Mouse (Mus musculus) thymus, postnatal 14 days (tissue): ENCODE measurements around the gene Btg2.

ENCODE experiments used
- DNase-seq: peaks from one replicate; pipeline ENCODE4 v3.0.0; 2021

Btg2 gene

DNA sequence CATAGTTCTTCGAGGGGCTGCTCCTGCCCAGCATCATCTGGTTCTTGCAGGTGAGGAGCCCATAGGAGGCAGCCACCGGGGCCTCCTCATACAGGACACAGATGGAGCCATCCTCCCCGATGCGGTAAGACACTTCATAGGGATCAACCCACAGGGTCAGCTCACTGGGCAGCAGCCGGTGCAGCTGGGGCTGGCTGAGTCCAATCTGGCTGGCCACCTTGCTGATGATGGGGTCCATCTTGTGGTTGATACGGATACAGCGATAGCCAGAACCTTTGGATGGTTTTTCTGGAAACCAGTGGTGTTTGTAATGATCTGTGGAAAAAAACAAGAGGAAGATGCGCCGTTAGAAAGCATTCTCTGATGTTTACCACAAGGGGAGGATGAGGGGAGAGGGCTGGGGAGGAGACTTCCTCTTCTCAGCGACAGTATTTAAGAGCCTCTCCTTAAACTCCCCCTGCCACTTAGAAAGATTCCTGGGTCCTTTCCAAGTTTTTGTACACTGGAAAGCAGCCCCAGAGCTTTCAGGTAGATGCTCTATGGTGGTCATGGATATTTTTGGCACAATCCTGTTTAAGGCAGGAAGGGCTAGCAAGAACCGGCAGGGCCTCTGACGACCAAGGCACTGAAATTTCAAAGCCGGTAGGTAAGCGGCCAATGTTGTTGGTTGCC, 1.4 kb downstream of the Btg2 start:
- peak; percentile 71 for DNase-seq

DNA sequence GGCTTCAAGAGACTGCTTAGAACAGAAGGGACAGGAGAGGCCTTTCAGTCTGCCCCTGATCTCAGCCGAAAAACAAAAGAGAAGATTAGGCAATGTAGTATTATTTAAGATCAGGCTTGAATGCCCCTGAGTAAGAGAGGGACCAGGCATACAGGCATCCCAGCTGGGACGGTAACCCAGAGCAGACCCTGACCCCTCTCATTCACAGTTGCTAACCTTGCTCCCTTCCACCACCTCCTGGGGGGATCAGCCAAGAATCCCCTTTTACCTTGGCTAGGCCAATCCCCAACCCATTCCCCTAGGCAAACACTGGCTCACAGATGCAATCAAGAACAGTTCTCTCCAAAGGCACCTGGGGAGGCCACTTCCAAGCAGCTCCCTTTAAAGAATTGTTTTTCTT, 2.1 kb downstream of the Btg2 start:
- peak; percentile 45 for DNase-seq

DNA sequence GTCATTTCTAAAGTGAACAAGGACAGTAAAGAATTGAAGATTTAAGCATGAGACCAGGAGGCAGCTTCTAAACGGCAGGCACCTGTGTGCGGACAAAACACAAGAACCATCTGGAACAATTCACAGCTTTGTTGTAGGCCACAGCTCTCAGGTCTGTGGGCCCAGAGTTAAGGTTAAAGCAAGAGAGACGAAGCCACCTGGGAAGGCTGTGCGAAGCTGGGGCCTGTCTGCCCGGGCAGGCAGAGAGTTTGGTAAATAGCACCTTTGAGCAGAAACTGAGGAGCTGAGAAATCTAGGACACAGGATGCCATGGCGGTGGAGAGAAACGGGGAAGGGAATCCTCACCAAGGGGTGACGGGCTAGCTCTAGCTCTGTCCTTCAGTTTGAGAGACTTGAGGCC, 3.4 kb downstream of the Btg2 start:
- peak; percentile 66 for DNase-seq

DNA sequence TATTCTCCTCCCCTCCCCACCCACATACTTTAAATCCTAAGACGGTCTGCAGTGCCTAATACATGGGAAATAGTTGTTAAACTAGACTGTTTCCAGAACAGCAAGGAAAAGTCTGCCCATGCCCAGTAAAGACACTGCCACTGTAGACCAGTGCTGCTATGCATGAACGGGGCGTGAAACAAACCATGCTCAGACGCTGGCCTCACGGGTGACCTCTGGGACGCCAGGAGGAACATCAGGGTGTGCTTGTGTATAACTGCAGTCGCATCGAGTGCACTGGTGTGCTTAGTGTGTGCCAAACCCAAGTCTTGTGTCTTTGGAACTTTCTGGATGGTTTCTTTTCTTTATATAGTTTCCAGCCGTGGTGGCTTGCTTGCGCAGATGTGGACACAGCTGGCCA, 4.3 kb downstream of the Btg2 start:
- DNase-seq, result peak; percentile 45

DNA sequence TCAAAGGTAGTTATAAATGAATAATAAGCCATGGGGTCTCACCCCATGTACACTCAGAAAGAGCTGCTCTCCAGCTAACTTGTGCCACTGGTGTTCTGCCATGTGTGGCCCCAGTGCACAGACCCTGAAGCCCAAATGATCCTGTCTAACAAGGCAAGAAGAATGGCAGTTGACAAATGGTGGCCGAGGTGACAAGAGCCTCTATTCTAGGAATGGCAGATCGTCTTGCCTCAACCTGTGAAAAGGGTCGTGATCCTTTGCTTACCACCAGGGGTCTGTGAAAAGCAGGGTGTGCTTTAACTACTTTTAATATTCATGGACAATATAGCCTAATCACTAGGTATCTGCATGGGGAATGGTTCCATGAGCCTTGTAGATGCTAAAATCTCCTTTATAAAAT, 4.7 kb downstream of the Btg2 start:
- no peak for DNase-seq

DNA sequence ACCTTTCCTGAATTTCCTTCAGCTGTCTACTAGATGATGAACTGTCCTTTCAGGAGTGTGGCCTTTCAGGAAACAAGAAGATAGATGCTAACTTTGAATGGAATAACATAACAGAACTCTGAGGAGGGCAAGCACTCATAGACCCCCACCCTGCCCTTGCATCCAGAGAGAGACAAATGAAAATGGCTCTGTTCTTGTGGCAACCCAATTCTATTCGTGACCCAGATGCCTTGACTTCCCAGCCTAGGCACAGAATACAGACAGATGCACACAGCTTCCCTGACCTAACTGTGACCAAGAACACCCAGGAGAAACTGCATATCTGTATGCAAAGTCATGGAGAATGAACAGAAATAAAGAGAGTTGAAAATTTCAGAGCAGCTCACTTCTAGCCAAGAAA, 5.3 kb downstream of the Btg2 start:
- DNase-seq, result no peak

DNA sequence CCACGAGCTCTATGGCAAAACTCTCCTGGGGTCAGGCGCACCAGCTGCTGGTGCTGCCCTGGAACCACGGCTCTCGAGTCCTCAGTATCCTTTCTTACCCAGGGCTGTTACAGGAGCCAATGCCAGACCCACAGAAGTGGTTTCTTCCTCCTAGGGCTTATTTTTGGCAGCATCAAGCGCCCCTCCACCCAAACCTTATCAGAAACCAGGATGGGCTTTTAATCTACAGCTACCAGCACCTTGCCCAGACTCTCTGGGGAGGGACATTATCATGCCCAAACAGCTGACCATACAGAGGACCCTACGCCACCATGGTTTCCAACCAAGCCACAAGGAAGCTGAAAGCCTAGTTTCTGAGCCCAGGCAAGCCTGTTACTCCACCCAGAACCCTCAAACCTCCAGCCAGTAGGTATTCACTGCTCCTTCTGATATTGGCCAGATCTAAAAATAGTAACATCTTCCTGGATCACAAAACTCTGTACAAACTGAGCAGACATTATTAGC, 5.8 kb downstream of the Btg2 start:
- no peak for DNase-seq

DNA sequence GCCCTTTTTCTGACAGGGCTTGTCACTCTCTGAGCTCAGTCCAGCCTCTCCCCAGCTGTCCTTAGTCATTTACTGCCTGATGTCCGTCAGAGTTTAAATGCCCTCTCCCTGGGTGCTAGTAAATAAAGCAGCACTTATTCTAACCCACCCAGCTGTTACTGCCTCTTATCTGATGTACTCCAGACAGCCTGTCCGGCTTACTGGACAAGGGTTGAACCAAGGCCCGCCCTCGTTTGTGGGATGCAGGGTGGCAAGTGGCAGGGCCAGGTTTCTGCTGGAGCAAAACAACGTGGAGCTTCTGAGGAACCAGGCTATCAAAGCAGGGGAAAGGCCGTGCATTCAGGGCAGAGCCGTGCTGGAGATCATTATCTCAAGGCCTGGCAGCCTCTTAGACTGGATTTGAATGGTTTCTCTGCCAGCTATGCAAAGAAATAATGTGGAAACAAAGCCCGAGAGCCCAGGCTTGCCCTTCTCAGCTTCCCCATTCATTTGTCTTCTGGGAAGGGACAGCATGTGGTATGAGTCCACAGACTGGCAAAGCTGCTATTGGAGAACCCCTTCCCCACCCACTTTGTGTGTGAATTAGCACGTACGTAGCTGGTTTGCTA, 7.4 kb downstream of the Btg2 start:
- no peak for DNase-seq

DNA sequence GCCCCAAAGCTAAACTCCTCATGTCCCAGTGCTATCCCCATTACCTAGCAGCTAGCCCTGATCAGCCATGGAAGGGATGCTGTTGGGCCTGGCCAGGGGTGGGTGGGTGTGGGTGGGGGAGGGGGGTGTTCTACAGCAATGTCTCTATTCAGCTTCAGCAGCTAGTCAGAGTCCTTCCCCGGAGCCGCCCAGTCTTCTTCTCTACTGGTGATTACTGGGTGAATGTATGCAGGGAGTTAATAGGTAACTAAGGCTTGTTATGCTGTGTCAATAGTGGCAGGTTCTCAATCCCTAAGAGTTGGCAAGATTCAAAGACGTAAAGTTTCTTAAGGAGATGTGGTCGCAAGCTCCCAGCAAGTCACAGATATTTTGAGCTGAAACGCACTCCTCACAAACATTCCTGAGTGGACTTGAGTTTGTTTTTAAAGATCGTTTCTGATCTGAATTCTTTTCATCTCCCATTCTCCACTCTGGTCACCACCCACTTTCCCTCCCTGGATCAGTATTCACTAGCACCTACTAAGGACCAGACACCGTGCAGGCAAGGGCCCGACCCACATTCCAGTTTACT, 8.7 kb downstream of the Btg2 start:
- no peak for DNase-seq

DNA sequence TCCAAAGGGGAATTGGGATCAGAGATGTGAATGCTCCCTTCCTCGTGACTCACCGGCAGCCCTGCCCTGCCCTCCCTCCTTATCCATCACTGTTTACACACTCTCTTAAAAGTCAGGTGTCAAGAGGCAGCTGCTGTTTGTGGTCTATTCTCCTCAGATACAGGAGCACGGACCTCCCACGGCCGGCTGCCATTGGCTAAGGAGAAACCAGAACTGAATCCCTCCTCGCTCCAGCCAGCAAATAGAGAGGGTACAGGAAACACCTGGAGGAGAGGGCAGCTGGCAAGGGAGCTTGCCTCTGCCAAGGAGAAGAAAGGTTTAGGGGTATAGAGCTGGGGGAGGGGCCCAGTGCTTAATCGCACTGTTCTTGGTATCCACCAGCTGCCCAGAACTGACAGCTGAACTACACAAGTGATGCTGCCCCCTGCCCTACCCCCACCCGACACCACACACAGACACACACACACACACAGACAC, 11.7 kb downstream of the Btg2 start:
- DNase-seq, result peak; percentile 91

DNA sequence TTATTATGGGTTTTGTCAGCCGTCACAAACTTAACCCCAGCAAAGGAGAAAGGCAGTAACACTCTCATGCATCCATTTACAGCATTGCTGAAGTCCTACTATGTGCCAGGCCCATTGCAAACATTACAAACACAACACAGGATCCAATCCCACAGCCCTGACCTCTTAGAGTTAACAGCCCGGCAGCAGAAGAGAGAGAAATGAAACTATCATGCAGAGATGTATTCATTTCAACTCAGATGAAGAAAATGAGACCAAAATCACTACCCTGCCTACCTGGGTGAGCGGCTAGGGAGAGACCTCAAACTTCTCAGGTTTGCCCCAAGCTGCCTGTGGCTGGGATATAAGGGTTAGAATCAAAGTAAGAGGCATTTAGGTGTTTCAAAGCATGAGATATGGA, 12.4 kb downstream of the Btg2 start:
- peak; percentile 38 for DNase-seq

DNA sequence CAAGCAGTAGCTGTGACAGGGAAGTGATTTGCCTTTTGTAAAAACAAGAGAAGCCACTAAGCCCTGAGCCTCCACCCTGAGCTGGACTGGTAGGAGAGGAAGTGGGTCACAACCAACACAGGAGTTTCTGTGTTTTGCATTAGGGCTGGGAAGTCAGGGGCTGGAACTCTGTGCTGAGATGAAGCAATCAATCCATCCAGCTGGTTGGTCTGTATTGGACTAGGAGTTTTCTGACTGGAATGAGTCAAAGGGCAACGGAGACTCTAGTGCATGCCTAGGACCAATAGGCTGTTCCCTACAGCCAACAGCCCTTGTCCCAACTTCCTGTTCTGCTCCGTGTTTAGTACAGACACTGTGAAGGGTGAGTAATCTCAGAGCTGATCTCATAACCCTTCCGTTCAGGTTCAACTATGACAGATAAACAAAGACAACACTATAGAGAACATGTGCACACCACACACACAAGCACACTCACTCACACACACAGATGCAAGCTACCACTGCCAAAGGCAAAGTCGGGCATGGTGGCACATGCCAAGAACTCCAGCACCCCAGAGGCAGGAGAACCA, 13.6 kb downstream of the Btg2 start:
- DNase-seq, result peak; percentile 57

DNA sequence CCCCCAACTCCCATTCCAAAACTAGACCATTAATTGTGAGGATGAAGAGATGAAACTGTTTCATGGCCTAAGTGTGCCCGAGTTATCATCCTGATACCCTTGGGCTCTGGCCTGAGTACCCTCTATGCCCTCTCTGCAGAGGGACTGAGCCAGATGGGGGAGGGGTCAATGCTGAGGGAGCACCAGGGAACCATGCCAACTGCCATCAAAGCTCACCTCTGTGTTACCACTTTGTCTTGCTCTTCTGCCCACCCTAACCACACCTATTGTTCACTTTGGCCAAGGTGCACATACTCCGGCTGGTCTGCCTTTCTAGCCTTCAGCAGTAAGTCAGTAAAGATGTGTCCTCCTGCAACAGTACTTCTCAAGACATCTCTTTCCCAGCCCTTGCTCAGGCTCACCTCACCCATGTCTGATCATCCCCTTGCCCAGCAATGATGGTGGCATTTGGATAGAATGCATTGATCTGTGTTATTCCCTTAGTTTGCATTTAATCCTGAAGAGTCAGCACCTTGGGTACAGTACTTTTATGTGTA, 14.6 kb downstream of the Btg2 start:
- peak; percentile 57 for DNase-seq

DNA sequence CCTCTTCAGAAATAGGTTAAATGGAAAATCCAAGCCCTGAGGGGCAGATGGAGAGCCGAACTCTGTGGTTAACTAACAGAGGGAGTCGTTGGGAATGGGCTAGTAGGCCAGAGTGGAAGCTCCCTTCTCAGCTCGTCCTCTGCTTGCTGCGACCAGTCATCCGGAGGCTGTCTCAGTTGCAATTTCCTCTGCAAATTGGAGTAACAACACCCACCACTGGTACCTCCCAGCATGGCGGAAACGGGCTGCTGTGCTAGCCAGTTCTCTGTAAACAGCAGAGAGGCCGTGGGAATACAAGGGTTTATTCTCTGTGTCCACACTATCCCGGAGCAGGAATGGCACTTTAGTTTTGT, 15.2 kb downstream of the Btg2 start:
- peak; percentile 85 for DNase-seq

DNA sequence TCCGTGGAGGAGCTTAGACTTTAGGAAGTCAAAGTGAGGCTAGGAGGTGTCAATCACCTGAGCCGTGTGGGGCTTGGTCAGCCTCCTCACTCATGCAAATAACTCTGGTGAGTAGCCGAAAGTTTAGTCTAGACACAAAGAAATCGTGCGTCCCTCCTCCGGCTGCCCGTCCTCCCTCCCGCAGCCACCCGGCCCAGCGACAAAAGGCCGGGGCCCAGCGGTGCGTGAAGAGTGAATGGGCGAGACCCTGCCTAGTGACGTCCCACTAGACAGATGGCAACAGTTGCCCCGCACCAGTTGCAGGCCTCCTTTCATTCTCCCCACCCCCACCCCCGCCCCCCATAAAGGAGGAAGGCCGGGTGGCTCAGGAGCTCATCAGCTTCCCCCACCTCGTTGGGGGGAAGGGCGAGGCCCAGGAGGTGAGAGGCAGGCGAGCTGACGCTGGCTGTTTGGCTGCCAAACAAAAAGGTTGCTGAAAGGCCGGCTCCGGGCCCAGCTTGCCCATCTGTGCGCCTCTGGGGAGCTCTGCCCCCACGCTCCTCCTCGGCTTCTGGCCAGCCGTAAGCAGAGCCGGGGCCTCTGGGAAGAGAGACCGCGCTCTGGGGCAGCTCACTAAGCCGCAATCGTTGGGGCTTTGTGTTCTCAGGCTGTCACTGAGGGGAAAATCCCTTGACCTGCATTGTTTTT, 15.7 kb downstream of the Btg2 start:
- DNase-seq, result peak; percentile 88

DNA sequence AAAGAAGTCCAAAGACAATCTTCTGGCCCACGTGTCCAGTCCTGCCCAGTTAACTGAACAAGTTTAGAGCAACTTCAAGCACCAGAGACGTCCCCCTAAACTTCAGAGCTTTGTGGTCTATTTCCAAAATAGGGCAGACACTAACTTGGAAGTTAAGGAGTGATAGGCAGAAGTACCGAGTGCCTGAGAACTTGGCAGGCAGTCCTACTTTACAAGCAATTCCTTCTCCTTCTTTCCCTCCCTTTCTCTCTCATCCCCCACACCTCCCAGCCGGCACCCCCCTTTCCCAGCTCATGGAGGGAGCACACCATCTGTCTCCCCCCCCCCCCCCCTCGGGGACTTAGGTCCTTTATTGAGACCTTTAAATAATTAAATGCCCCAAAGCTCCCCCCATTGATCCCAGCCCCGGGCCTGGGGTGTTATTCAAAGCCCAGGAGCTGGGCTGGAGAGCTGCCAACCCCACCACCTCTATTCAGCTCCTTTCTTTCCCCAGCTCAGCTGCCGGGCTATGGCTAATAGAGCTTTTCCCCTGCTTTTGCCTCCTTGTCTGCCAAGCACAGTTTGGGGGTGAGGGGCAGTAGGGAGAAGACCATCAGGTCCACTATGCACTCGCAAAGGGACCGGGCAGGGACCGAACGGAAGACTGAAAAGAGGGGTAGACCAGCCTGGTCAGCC, 16.4 kb downstream of the Btg2 start:
- no peak for DNase-seq

DNA sequence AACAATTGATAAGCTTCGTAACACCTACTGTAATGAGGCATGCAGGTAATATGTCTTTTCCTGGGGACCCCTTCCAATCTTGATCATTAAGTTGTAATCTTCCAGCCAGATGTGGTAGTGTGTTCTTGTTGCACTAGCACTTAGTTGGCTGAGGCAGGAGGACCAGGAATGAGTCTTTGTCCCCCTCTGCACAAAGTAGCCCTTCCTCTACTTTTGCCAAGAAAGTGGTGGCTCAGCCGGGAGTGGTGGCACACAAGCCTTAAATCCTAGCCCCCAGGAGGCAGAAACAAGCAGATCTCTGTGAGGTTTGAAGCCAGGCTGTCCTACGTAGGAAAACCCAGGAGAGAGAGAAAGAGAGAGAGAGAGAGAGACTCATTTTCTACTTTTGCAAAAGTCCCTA, 17.0 kb downstream of the Btg2 start:
- DNase-seq, result peak; percentile 39

DNA sequence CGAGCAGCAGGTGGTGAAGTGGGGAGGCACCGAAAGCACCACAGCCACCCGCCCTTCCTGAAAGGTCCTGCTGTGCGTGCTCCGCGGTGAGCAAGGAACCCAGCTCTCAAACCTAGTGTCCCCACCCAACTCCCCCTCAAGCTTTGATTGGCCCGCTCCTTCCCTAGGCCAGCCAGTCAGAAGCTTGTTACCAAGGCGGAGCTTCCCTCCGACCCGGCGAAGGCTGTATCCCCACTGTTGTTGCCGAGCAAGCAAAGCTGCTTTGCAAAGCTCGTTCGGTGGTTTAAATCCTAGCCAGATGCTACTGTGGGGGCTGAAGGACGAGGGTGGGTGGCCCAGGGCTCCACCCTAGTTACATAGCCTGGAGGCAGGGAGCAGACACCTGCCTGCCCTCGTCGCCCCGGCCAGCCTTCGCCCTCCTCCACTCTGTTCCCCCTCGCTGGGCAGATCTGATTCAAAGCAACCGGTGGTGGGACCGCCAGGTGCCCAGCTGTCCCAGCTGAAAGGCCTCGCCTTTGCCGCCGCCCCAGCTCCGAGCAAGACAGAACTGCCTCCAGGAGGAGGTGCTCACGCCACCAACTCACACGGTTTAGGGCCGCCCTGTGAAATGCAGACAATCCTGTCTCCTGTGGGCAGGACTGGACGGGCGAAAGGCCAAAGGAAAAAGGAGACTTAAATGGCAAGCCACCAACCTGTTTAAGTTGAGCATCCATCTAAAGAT, 17.9 kb downstream of the Btg2 start:
- DNase-seq, result peak; percentile 97

DNA sequence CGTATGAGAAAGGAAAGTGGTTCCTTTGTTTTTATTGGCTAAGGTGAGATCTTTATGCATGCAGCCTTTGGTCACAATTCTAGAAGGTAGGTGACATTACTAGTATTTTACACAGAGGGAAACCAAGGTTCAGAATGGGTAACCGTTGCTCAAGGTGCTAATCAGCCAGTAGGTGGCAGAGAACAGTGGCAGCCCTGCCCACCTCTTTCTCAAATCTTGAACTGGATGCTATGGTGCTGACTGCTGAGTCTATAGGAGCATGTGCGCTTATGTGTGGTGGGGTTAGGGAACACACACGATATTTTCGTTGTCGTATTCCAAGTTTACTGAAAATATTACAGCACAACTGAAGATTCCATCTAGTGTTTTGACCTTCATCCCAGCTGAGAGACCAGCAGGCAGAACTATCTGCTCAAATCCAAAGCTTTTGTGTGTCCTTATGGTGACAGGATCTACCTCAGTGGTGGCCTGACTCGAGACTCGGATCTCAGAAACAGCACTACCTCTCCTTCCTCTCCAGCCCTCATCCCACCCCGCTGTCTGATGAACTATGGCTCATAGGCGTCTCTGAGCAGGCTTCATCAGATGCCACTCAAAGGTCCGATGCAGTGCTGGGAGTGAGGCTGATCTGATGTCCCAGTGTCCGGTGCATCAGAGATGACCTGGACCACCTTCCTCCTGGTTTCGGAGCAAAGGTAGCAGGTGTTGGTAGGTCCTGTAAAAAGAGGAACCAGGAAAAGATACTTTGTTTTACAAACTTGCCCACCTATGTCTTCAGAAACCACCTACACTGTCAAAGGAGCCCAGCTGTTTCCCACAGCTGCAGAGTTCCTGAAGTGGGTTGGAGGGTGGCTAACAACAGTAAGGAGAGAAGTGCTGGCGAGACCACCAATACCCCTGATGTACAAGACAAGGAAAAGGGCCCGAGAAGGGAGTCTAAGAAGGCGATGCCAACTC, 18.9 kb downstream of the Btg2 start:
- peak; percentile 78 for DNase-seq

DNA sequence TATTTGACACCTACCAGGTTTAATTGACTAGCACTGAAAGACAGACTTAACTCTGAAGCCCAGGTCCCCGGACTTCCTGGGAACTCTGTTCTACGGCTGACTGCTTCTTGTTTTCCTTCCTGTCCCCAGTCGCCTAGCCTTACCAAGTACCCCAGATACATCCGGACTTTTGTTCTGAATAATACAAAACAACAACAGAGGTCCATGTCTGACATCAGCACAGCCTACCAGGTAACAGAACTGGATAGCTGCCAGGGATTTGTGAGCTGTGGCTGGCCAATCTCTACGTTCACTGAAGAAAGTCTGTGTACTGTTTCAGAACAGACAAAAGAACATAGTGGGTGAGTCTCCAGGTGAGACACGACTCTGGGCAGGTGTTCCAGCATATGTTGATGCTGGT, 20.1 kb downstream of the Btg2 start:
- no peak for DNase-seq

DNA sequence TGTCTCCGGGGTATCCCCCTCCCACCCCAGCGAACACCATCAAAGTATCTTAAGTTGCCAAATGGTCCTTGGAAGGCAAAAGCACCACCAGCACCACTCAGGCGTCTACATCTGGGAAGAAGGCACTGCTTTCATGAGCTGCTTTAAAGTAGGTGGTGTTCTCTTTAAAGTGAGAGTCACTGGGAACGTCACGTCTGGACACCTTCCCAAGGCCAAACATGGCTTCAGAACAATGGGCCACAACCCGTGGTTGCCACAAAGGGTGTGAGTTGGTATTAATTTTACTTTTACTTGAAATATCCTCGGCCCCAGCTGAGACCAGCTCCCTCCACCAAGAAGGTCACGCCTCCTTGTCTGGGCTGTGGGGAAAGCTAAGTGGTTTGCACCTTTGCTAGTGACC, 21.2 kb downstream of the Btg2 start:
- no peak for DNase-seq
